Mouse (Mus musculus): ENCODE data around the gene Gtpbp4.

- TF ChIP-seq MAX (IDR thresholded peaks at IDR 0.05; ENCODE audit: low read depth) (no peak), POLR2A (IDR thresholded peaks at IDR 0.05; ENCODE audit: insufficient read length, low read depth) (no peak)
Measured at GRCm38 (mm10) chr13:9031996-9032661, 36.2 kb upstream of the Gtpbp4 start.
